Mouse (Mus musculus) NIH3T3 (cell line): ENCODE measurements around the gene Myo1c.

Experiments
- DNase-seq: peaks from one replicate; pipeline ENCODE4 v3.0.0-alpha.2; 2012; ENCODE audit warnings: low read depth

The Myo1c gene

DNA sequence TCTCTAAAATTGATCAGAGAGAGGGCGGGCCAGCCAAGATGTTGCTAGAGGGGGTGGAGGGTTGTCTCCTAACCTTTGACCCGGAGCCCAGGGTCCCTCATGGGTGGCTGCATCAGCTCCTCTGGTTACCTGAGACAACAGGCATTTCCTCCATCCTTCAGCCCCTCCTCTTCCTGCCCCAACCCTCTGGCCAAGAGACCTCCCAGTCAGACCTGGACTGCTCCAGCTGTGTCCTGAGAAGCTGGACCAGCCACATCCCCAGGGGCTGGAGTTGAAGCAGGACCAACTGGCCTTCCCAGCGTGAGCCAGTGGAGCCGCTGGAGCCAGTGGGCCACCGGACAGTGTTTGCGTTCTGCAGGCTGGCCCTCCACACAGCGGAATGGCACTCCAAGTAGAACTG lies at the start of gene Myo1c:
Gene Myo1c, plus strand, starts transcription at position 194 of the 400 bp plus-strand sequence.
- DNase-seq = no peak

DNA sequence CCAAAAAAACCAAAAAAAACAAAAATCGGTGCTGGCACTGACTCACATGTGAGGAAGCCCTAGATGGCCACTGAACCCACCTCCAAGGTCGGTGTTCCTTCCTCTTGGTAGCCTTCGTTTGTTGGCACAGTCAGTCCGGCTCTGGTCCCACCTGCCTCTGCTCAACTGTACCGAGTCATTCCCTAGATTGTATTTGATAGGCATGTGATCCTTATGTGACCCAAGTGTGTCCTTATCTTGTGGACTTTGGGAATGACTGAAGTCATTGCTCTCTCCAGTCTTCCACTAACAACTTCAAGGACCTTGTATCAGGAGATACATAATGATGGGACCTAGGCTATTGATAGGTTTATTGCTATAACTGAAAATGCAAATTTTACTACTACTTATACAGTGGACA lies 45.5 kb upstream of the Myo1c start:
- DNase-seq = no peak

DNA sequence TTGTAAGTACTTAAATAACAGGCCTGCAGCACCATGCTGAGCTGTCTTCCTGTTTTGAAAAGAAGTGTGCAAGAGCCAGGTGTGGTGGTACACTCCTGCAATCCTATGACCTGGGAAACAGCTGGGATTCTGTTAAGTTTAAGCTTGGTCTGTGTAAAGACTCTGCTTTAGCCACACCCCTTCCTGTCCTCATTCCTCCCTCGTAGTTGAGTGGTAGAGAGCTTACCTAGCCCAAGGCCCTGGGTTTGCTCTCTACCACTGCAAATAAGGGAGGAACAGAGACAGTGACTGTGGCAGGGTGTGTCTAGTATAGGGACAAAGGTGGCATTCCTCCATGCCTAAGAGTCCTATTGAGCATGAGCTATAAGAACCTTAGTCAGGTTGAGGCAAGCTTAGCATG lies 45.0 kb upstream of the Myo1c start:
- DNase-seq = no peak

DNA sequence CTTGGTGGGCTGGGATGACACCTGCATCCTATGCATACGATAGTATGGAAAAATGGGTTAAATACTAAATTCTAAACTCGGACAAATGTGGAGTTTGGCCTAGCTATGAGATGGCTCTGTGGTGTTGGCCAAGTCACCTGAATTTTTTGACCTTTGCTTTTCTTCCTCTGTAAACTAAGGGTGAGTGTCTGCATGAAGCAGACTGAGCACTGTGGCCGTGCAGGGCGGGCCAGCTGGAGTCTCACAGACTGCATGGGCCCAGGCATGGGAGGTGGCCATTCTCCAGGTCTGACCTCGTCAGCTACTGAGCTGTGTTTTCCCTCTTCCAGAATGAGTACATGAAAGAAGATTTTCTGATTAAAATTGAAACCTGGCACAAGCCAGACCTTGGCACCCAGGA lies 41.5 kb upstream of the Myo1c start:
- no peak for DNase-seq

DNA sequence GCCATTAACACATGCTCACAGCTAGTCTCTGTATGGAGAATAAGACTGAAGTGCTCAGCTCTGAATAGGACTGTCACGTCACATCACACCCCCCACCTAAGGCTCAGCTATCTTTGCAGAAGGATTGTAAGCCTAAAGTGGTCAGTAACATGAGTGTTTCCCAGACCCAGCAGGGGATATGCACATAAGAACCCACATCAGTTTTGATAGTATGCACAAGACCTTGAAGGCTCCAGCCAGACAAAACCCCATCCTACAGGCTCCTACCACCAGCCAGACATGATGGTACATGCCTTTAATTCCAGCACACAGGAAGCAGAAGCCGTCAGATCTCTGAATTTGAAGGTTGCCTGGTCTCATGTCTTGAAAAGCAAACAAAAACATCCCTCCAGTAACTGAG lies 40.3 kb upstream of the Myo1c start:
- no peak for DNase-seq

DNA sequence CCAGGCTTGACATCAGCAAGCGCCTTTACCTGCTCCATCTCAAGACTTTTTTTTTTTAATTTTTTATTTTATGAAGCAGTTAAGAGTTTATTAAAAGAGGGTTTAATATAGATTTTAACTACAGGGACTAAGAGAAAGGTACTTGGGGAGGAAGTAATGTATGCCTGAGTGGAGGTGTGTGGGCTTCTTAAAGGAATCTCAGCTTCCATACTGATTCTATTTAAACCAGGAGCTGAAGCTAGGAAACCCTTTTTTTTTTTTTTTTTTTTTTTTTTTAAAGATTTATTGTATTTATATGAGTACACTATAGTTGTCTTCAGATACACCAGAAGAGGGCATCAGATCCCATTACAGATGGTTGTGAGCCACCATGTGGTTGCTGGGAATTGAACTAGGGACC lies 35.5 kb upstream of the Myo1c start:
- DNase-seq = no peak

DNA sequence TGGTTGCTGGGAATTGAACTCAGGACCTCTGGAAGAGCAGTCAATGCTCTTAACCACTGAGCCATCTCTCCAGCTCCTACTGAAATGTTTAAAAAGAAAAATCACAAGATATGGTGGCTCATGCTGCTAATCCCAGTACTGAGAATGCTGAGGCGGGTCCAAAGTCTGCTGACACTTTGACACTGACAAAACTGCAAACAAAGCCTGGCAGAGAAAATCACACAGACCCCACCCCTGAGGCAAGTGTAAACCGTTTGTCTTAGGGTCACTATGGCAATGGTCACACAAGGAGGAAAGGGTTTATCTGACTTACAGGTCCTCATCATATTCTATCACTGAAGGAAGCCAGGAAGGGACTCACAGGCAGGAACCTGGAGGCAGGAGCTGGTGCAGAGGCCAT lies 34.7 kb upstream of the Myo1c start:
- no peak for DNase-seq

DNA sequence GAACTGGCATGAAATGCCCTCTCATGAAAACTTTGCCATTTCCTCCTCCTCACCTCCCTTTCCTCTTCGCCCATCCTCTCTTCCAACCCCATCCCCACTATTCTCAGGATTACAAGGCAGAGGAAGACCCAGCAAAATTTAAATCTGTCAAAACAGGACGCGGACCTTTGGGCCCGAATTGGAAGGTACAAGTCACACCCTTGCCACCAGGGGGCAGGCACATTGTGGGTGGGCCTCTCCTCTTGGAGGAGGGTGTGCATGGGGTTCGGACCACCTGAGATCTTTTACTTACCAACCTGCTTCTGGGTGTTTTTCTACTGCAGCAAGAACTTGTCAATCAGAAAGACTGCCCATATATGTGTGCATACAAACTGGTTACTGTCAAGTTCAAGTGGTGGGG lies 31.2 kb upstream of the Myo1c start:
- DNase-seq = peak; percentile 39

DNA sequence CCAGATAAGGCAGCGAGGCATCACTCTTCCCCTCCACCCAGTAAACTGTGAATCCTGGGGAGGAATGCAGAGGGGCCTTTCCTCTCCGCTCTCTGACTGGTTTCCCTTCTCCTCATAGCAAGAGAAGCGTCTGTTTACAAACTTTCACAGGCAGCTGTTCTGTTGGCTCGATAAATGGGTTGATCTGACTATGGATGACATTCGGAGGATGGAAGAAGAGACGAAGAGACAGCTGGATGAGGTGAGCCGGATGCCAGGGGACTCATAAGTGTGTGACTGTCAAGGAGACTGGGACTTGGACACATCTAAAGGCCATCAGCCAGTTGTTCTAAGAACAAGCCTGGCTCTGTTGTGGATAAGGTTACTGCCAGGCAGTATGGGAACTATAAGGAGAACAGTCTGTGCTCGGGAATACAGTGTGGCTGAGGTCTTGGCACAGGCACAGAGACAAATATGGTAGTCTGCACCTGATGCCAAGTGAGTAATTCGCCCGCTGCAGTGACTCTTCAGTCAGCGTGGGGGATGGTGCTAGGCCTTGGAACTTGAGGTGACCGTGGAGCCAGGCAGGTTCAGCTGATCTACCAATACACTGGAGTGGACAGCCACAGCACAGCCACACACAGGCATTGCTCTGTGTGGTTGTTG lies 30.0 kb upstream of the Myo1c start:
- peak; percentile 92 for DNase-seq

DNA sequence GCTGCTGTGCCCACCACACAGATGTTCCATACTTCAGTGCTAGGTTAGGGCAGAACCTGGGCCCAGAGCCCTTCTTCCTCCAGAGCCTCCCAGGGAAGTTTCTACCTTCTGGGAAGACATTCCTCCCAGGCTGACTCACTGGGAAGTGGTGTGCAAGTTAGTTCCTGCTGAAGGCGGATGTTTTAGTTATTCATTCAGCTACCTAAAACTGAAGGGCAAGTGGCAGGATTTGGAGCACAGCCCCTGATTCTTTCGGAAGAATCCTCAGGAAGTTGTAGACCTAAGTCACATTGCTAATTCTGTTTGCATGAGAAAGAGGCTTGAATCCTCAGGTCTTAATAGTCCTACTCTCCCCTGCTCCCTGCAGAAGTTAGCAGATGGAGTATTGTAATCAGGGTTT lies 28.9 kb upstream of the Myo1c start:
- DNase-seq = peak; percentile 59

DNA sequence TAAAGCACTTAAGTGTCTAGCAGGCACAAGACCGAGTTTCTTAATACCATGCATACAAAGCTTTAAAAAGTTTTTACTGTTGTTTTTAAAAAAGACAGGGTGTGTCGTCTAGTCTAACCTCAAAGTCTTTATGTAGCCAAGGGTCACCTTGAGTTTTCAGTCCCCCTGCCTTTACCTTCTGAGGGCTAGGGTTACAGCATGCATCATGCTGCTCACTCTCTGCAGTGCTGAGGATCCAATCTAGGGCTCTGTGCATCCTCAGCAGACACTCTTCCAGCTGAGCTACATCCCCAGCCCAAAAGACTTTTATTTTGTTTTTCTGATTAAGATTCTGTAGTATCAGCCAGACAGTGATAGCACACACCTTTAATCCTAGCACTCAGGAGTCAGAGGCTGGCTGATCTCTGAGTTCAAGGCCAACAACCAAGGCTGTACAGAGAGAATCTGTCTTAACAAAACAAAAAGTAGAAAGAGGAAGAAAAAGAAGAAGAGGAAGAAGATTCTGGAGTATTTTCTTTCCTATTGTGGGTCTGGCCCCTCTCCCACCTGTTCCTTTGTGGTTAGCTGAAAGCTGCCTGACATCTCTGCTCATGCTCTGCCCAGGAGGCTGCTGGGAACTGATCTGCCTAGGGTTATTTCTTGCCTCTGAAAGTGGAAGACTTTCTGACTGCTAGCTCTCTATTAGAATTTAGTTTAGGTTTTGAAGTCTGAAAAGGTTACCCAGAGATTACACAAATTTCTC lies 27.5 kb upstream of the Myo1c start:
- no peak for DNase-seq

DNA sequence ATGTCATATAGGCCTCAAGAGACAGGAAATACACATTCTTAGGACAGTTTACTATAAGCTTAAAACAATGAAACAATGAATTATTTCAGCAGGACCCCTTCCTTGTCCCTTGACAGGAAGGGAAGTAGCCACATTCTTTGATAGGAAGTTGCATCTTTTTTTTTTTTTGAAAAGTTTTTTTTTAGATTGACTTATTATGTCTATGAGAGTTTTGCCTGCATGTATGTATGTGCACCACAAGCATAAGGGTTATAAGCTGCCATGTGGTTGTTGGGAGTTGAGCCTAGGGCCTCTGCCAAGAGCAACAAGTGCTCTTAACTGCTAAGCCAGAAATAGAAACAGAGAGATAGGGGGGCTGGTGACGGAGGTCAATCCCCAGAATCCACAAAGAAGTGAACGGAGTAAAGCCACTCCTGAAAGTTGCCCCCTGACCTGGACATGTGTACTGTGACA lies 26.2 kb upstream of the Myo1c start:
- DNase-seq = peak; percentile 54

DNA sequence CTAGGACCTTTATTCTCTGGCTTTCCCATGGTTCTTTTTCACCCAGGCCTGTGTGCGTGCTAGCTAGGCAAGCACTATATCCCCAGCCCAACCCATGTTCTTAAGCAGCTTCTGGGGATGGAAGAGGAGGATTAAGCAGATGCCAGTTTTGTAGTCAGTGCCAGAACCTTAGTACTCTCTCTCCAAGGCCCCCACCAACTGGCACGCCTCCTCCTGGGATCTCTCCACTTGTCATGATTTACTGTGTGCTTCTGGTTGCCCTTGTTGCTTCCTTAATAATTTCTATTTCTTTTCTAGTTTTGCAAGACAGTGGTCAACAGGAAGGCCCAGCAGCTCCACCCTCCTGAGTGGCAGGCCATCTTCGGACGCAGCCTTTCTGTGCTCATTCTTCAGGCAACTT lies 24.5 kb upstream of the Myo1c start:
- no peak for DNase-seq

DNA sequence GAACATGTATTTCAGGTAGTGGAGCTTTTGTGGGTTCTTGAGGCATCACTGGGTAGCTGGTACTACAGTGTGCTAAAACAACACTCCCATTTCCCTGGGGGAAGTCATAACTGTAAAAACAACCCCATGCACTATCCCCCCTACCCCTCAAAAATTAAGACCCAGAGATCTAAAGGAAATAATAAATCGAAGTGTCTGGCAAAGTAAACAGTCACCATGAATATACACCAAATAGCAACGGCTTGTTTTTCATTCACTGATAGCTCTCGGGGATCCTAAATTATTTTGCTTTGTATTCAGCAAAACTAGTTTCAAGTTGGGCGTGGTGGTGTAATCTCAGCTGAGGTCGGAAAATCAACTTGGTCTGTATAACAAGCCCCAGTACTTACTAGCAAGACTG lies 20.2 kb upstream of the Myo1c start:
- DNase-seq = no peak

DNA sequence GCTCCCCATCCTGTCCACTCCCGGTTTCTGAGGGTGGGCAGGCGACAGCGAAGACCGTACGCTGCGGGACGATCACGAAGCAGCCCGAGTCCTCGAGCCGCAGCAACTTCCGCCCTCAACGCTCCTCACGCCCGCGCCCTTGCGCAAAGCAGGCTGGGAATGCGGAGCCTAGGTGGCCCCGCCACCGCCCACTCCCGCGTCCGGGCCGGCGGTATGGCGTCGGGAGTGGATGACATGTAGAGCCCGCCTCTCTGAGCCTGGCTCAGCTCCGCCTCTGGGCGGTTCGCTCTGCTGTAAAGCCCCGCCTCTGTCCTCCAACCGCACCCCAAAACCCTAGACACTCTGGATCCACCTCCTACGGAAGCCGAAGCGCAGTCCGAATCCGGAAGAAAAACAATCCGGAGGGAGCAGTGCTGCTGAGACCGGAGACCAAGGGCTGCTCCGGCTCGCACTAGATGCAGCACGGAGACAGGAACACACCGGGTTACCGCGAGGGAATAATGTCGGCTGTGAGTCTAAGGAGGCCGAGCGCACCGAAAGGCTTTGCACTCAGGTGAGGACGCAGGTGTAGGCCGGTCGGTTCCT lies 19.6 kb upstream of the Myo1c start, which contains the start of gene Inpp5k:
Gene Inpp5k, plus strand, starts transcription at position 344 of the 585 bp plus-strand sequence.
- peak; percentile 98 for DNase-seq

DNA sequence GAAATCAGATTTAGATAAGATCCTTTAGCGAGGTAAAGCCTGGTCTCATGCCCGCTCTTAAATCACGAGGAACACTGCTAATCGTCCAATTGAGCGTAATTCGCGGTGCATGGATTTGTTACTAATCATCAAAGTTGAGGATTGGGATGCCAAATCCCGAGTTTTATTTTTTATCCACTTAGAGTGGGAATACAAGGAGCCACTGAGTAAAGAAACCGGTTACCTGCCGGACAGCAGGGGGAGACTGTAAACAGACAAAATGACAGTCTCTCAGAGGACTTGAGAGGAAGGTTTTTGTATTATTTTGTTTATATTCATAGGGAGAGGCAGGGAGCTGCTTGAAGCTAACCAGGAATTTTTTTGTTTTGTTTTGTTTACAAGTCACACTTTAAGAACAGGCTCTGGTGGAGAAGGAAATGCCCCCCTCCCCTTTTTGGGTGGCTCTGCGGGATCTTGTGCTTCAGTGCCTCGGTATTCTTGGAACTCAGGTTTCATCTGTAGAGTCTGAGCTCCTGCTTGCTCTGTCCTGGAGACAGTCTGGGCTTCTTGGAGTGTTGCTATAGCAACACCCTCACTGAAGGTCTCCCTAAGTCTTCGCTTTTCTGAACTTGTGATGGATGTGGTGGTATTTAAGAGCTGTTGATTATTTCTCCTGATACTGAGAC lies 18.6 kb upstream of the Myo1c start:
- peak; percentile 72 for DNase-seq

DNA sequence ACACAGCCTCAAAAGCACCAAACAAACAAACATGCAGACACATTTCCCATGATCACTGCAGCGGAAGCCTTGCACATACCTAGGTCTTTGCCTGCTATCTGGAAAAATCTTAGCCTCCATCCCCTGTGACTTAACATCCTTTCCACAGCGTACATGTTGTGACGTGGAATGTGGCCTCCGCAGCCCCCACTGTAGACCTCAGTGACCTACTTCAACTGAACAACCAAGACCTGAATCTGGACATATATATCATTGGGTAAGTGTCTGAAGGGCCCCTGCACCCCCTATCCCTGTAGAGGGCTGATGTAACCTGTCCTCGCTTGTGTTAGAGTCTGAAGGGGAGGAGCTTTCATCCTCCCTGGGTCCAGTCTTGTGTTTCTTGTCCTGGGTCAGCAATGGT lies 17.4 kb upstream of the Myo1c start:
- DNase-seq = no peak

DNA sequence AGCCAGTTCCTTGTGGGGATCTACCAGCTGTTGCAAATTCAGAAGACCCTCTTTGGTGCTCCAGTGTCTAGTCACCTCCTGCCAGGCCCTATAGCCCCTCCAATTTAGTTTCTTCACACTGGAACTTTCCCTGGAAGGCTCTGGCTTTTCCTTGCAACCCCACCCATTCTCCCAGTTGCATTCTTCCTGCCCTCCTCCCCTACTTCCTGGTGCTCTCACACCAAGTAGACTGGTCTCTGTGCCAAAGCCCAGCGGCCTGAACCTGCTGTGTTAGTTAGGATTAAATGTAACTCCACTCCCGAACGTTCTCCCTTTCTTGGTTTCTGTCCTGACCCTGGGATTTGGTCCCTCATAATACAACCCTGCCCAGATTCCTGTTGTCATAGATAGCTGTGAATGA lies 15.5 kb upstream of the Myo1c start:
- DNase-seq = no peak

DNA sequence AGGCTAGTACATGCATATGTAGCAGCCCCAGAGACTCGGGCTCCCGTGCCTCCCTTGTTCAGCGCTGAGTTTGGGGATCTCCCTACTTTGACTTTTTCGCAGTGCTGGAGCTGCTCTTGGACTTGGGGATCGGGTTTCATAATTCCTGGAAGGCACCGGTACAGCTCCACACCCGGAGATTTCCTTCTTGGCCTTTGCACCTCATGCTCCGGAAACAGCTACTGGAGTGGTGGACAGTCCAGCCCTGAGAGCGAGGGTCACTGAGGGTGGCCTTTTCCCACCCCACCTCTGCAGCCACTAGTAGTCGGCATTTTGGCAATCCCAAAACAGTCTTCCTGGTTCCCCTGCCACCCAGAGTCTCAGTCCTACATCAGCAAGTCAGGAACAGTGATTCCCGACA lies 15.0 kb upstream of the Myo1c start:
- peak; percentile 29 for DNase-seq

DNA sequence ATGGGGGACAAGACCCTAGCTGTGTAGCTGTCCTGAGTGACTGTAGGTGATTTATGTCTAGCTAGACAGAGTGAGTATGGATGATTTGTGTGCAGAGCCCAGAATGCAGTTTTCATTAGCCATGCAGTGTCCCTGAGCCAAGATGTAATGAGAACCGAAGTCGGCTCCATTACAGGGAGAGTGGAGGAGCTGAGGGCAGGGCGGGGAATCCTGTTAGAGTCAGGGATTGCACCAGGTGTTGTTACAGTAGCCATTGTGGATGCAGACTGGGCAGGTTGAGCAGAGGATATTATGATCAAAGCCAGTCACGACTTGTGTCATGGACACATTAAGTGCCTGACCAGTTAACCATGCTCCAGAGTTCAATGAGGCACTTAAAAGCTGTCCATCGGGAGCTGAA lies 7.0 kb upstream of the Myo1c start:
- no peak for DNase-seq

DNA sequence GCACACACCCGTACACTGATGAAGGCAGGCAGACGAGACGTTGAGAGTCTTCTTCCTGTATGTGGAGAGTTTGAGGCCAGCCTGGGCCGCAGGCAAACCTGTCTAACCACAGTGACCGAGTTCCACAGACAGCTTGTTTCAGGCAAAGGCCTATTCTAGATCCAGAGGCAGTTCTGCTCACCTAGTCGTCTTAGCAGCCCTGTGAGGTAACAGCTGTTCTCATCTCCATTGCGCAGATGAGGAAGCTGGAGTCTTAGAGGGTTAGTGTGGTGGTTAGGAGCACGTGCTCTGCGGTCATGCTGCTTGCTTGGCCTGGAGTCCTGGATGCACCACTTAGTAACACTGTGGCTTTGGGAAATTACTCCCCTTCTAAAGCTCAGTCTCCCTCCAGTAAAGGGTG lies 5.6 kb upstream of the Myo1c start:
- no peak for DNase-seq

DNA sequence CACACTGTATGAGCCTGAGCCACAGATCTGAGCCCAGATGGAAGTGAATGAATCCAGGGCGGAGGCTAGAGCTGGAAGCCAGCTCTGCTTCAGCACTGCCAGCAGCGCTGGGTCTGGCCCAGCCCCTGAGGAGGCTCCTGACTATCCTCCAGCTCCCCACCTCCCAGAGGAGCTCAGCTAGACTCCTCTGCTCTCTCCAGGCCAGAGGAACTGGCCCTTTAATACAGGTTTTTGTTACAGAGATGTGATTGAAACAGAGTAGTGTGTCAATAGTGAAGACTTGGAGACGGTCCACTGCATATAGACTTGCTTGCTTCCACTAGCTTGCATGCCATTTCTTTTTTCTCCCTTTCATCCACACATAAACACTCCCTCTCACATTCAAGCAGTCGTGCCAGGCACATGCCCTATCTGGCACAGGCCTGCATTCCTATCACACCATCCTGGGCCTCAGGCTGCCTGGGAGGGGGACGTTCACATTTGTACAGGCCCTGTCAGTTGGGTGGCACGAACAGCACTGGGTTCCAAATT lies 2.6 kb upstream of the Myo1c start:
- peak; percentile 58 for DNase-seq

DNA sequence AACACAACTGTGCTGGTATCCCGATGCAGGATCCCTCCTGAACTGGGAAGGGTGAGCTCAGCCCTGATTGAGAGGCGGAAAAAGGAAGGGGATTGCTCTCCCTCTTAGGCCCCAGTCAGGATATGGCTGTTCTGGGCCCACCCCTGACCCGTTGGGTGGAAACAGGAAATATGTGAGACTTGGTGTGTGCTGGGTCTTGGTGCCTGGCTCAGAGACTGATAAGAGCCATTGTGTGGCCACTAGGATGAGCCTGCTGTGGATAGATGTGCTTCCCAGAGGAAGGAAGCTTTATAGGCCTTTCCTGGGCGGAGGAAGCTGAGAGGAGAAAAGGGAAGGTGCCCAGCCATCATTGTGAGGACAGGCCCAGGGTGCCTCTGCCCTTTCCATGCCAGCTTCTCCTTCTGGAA lies 1.1 kb upstream of the Myo1c start:
- no peak for DNase-seq
